13 mouse cellular contexts compared by ENCODE assay signal in genomic region chr10:106815447-106815846, GRCm38 (mm10).
"Had no signal": no experiment of that assay in that cellular context is flagged by ENCODE, and none has a peak within 500 bp of the region (broad histone marks: within the 10 kb centered on the region; RNA-seq: fewer than 3 reads in every experiment).

No protein-coding gene starts in this region.

- H3K4me3 ChIP-seq: limb, embryonic 10.5 days; myocyte; neural tube, embryonic 15.5 days had no signal

- H3K4me2 ChIP-seq: liver, embryonic 11.5 days; lung, embryonic 14.5 days; midbrain, embryonic 11.5 days; neural tube, embryonic 15.5 days had no signal

- H3K27ac ChIP-seq: limb, embryonic 10.5 days; neural tube, embryonic 15.5 days had no signal

- H3K36me3 ChIP-seq: limb, embryonic 10.5 days; neural tube, embryonic 15.5 days had no signal

- H3K4me1 ChIP-seq: limb, embryonic 10.5 days; neural tube, embryonic 15.5 days had no signal

- H3K9ac ChIP-seq: lung, embryonic 14.5 days; neural tube, embryonic 15.5 days had no signal

- DNase-seq: kidney, adult 8-10 months; kidney, postnatal 25 days; lung, embryonic 14.5 days; lung, postnatal 10 days; lung, postnatal 4 days; right cerebral cortex, postnatal 4 days; spleen, adult 18-20 months; thymus, postnatal 4 days had no signal

- H3K27me3 ChIP-seq: neural tube, embryonic 15.5 days had no signal

- H3K9me3 ChIP-seq: limb, embryonic 10.5 days; neural tube, embryonic 15.5 days had no signal
